Comparison of ENCODE assay signal across 8 mouse cellular contexts in genomic region chr17:27825539-27825938, GRCm38 (mm10). TPM values are rescaled to one million over a fixed set of nuclear protein-coding genes. Genes with fewer than 3 reads are reported as not detected.
A peak's percentile ranks its signal among the peaks of the same experiment; 100 is the strongest.
DNase-seq lines count a peak whose midpoint lies in the region; ATAC-seq and TF ChIP-seq lines count a peak whose summit lies in the region.

No protein-coding gene starts in this region.

- DNase-seq in midbrain, embryonic 10.5 days (ENCODE audit: low spot score), result no peak
- DNase-seq in midbrain, postnatal 0 days (ENCODE audit: low spot score), result no peak
- DNase-seq in hindbrain, embryonic 14.5 days (ENCODE audit: low spot score), result no peak
- no peak for DNase-seq in layer of hippocampus, adult 11-12 months (ENCODE audit: low spot score)
- no peak for DNase-seq in embryo, embryonic 11 days

- H3K36me3 ChIP-seq in forebrain, embryonic 13.5 days (ENCODE audit: poor library complexity, severe bottlenecking), result no peaks in the 10 kb centered on the region
- H3K36me3 ChIP-seq in forebrain, embryonic 16.5 days (ENCODE audit: control insufficient read depth, insufficient read depth), result no peaks in the 10 kb centered on the region
- no peaks in the 10 kb centered on the region for H3K36me3 ChIP-seq in midbrain, embryonic 10.5 days
- no peaks in the 10 kb centered on the region for H3K36me3 ChIP-seq in midbrain, postnatal 0 days (ENCODE audit: insufficient read depth, low read length)
- no peaks in the 10 kb centered on the region for H3K36me3 ChIP-seq in hindbrain, embryonic 14.5 days (replicated peaks; ENCODE audit: control insufficient read depth, insufficient read depth)
- H3K36me3 ChIP-seq in neural tube, embryonic 13.5 days, result no peaks in the 10 kb centered on the region

- peaks cover 17% of the 10 kb centered on the region for H3K4me1 ChIP-seq in forebrain, embryonic 13.5 days
- H3K4me1 ChIP-seq in forebrain, embryonic 16.5 days (replicated peaks; ENCODE audit: control insufficient read depth, insufficient read depth, low read length), result peaks cover 8% of the 10 kb centered on the region
- peaks cover 33% of the 10 kb centered on the region for H3K4me1 ChIP-seq in midbrain, embryonic 10.5 days
- H3K4me1 ChIP-seq in midbrain, postnatal 0 days (ENCODE audit: insufficient read depth, low read length), result peaks cover 3% of the 10 kb centered on the region
- peaks cover 5% of the 10 kb centered on the region; the same call in 1 of the 2 replicates for H3K4me1 ChIP-seq in hindbrain, embryonic 14.5 days (replicated peaks; ENCODE audit: control insufficient read depth, insufficient read depth, low read length)
- H3K4me1 ChIP-seq in neural tube, embryonic 13.5 days (replicated peaks), result peaks cover 21% of the 10 kb centered on the region

- ATAC-seq in forebrain, embryonic 13.5 days, result no peak
- no peak for ATAC-seq in forebrain, embryonic 16.5 days
- no peak for ATAC-seq in midbrain, postnatal 0 days (ENCODE audit: low FRiP score)
- no peak for ATAC-seq in hindbrain, embryonic 14.5 days (ENCODE audit: low FRiP score)
- ATAC-seq in neural tube, embryonic 13.5 days (ENCODE audit: low read depth), result no peak

- H3K27ac ChIP-seq in forebrain, embryonic 13.5 days, result no peak overlapping the region
- H3K27ac ChIP-seq in forebrain, embryonic 16.5 days (ENCODE audit: low read length), result no peak overlapping the region
- H3K27ac ChIP-seq in midbrain, embryonic 10.5 days (replicated peaks), result no peak overlapping the region
- no peak overlapping the region for H3K27ac ChIP-seq in midbrain, postnatal 0 days (ENCODE audit: low read depth, low read length)
- no peak overlapping the region for H3K27ac ChIP-seq in hindbrain, embryonic 14.5 days
- H3K27ac ChIP-seq in neural tube, embryonic 13.5 days (replicated peaks), result 0 out of 2 replicates have a peak overlapping the region, but pooled peaks have one; percentile 29

- no peak for TF ChIP-seq CTCF in midbrain, postnatal 0 days (IDR thresholded peaks at IDR 0.05)

- WGBS in forebrain, embryonic 13.5 days, result 37% methylated on average over 3 of the region's 3 CpGs
- WGBS in forebrain, embryonic 16.5 days, result 41% methylated on average over 3 of the region's 3 CpGs
- 32% methylated on average over 3 of the region's 3 CpGs for WGBS in midbrain, embryonic 10.5 days
- 32% methylated on average over 3 of the region's 3 CpGs for WGBS in midbrain, postnatal 0 days
- WGBS in hindbrain, embryonic 14.5 days, result 34% methylated on average over 3 of the region's 3 CpGs
- 46% methylated on average over 3 of the region's 3 CpGs for WGBS in neural tube, embryonic 13.5 days

- peaks cover 17% of the 10 kb centered on the region; the same call in 1 of the 2 replicates for H3K27me3 ChIP-seq in forebrain, embryonic 13.5 days
- H3K27me3 ChIP-seq in forebrain, embryonic 16.5 days (replicated peaks; ENCODE audit: control insufficient read depth, insufficient read depth, low read length), result peaks cover 3% of the 10 kb centered on the region; the same call in 1 of the 2 replicates
- H3K27me3 ChIP-seq in midbrain, embryonic 10.5 days (ENCODE audit: low read depth, poor library complexity, severe bottlenecking), result no peaks in the 10 kb centered on the region; the same call in 1 of the 2 replicates
- no peaks in the 10 kb centered on the region for H3K27me3 ChIP-seq in midbrain, postnatal 0 days (ENCODE audit: insufficient read depth, low read length)
- H3K27me3 ChIP-seq in hindbrain, embryonic 14.5 days (ENCODE audit: control insufficient read depth, insufficient read depth, low read length), result no peaks in the 10 kb centered on the region
- H3K27me3 ChIP-seq in neural tube, embryonic 13.5 days, result no peaks in the 10 kb centered on the region

- H3K9me3 ChIP-seq in forebrain, embryonic 13.5 days (replicated peaks), result no peaks in the 10 kb centered on the region
- no peaks in the 10 kb centered on the region for H3K9me3 ChIP-seq in forebrain, embryonic 16.5 days (ENCODE audit: control insufficient read depth, low read length)
- H3K9me3 ChIP-seq in midbrain, embryonic 10.5 days (replicated peaks), result no peaks in the 10 kb centered on the region
- H3K9me3 ChIP-seq in midbrain, postnatal 0 days (ENCODE audit: low read length), result no peaks in the 10 kb centered on the region
- H3K9me3 ChIP-seq in hindbrain, embryonic 14.5 days (ENCODE audit: control insufficient read depth, low read length), result no peaks in the 10 kb centered on the region
- no peaks in the 10 kb centered on the region for H3K9me3 ChIP-seq in neural tube, embryonic 13.5 days

- H3K4me2 ChIP-seq in forebrain, embryonic 13.5 days, result 0 out of 2 replicates have a peak overlapping the region, but pooled peaks have one; percentile 51
- no peak overlapping the region for H3K4me2 ChIP-seq in forebrain, embryonic 16.5 days (ENCODE audit: low read length)
- H3K4me2 ChIP-seq in midbrain, postnatal 0 days (ENCODE audit: low read depth, low read length, poor library complexity, severe bottlenecking), result no peak overlapping the region
- H3K4me2 ChIP-seq in hindbrain, embryonic 14.5 days (replicated peaks), result 0 out of 2 replicates have a peak overlapping the region, but pooled peaks have one; percentile 49
- H3K4me2 ChIP-seq in neural tube, embryonic 13.5 days, result peak overlapping the region; percentile 53

- no peak overlapping the region for H3K9ac ChIP-seq in forebrain, embryonic 13.5 days
- H3K9ac ChIP-seq in forebrain, embryonic 16.5 days (replicated peaks; ENCODE audit: low read depth, low read length), result no peak overlapping the region
- no peak overlapping the region for H3K9ac ChIP-seq in midbrain, postnatal 0 days (replicated peaks; ENCODE audit: low read length, poor library complexity, severe bottlenecking)
- H3K9ac ChIP-seq in hindbrain, embryonic 14.5 days, result no peak overlapping the region
- no peak overlapping the region for H3K9ac ChIP-seq in neural tube, embryonic 13.5 days

- H3K4me3 ChIP-seq in forebrain, embryonic 13.5 days, result no peak overlapping the region
- no peak overlapping the region for H3K4me3 ChIP-seq in forebrain, embryonic 16.5 days (replicated peaks; ENCODE audit: low read length)
- H3K4me3 ChIP-seq in midbrain, embryonic 10.5 days, result 0 out of 2 replicates have a peak overlapping the region, but pooled peaks have one; percentile 52
- H3K4me3 ChIP-seq in midbrain, postnatal 0 days (ENCODE audit: low read depth, low read length), result no peak overlapping the region
- no peak overlapping the region for H3K4me3 ChIP-seq in hindbrain, embryonic 14.5 days (replicated peaks; ENCODE audit: low read length)
- no peak overlapping the region for H3K4me3 ChIP-seq in neural tube, embryonic 13.5 days

RNA-seq across cellular contexts. Expression of gene D17Wsu92e, which starts 5.1 kb away (rescaled TPM):
- polyA plus RNA-seq in forebrain, embryonic 13.5 days (2015; fragmentation: Nextera tagmentation; extraction: Ambion mirVana), result 9.1 and 11.3 TPM in 2 replicates
- polyA plus RNA-seq in forebrain, embryonic 16.5 days (2015; fragmentation: Nextera tagmentation; extraction: Ambion mirVana), result 11.9 and 12.4 TPM in 2 replicates
- 11.1 and 12.1 TPM in 2 replicates for polyA plus RNA-seq in midbrain, embryonic 10.5 days (2016; fragmentation: Nextera tagmentation; extraction: Ambion mirVana)
- 72.8 and 73.8 TPM in 2 replicates for total RNA-seq in midbrain, postnatal 0 days (2014; rRNA removed)
- 8.3 and 8.7 TPM in 2 replicates for polyA plus RNA-seq in midbrain, postnatal 0 days (2015; fragmentation: Nextera tagmentation; extraction: Ambion mirVana)
- 11.1 and 12.2 TPM in 2 replicates for polyA plus RNA-seq in hindbrain, embryonic 14.5 days (2014; fragmentation: Nextera tagmentation; extraction: Ambion mirVana)
- 9.2 and 10.0 TPM in 2 replicates for polyA plus RNA-seq in neural tube, embryonic 13.5 days (2015; fragmentation: Nextera tagmentation; extraction: Ambion mirVana)

RNA-seq across cellular contexts. Expression of gene Snrpc, which starts 12.4 kb away (rescaled TPM):
- polyA plus RNA-seq in forebrain, embryonic 13.5 days (2015; fragmentation: Nextera tagmentation; extraction: Ambion mirVana), result 381 and 396 TPM in 2 replicates
- polyA plus RNA-seq in forebrain, embryonic 16.5 days (2015; fragmentation: Nextera tagmentation; extraction: Ambion mirVana), result 255 and 264 TPM in 2 replicates
- 403 and 447 TPM in 2 replicates for polyA plus RNA-seq in midbrain, embryonic 10.5 days (2016; fragmentation: Nextera tagmentation; extraction: Ambion mirVana)
- 112 and 140 TPM in 2 replicates for total RNA-seq in midbrain, postnatal 0 days (2014; rRNA removed)
- 210 and 216 TPM in 2 replicates for polyA plus RNA-seq in midbrain, postnatal 0 days (2015; fragmentation: Nextera tagmentation; extraction: Ambion mirVana)
- polyA plus RNA-seq in hindbrain, embryonic 14.5 days (2014; fragmentation: Nextera tagmentation; extraction: Ambion mirVana), result 202 and 223 TPM in 2 replicates
- 257 and 271 TPM in 2 replicates for polyA plus RNA-seq in neural tube, embryonic 13.5 days (2015; fragmentation: Nextera tagmentation; extraction: Ambion mirVana)

RNA-seq across cellular contexts. Expression of gene Uhrf1bp1, which starts 30.7 kb away (rescaled TPM):
- polyA plus RNA-seq in forebrain, embryonic 13.5 days (2015; fragmentation: Nextera tagmentation; extraction: Ambion mirVana), result 4.7 and 5.5 TPM in 2 replicates
- polyA plus RNA-seq in forebrain, embryonic 16.5 days (2015; fragmentation: Nextera tagmentation; extraction: Ambion mirVana), result 6.6 and 6.8 TPM in 2 replicates
- 6.3 and 6.6 TPM in 2 replicates for polyA plus RNA-seq in midbrain, embryonic 10.5 days (2016; fragmentation: Nextera tagmentation; extraction: Ambion mirVana)
- 18.0 and 19.9 TPM in 2 replicates for total RNA-seq in midbrain, postnatal 0 days (2014; rRNA removed)
- polyA plus RNA-seq in midbrain, postnatal 0 days (2015; fragmentation: Nextera tagmentation; extraction: Ambion mirVana), result 3.9 and 4.5 TPM in 2 replicates
- 8.2 and 8.9 TPM in 2 replicates for polyA plus RNA-seq in hindbrain, embryonic 14.5 days (2014; fragmentation: Nextera tagmentation; extraction: Ambion mirVana)
- polyA plus RNA-seq in neural tube, embryonic 13.5 days (2015; fragmentation: Nextera tagmentation; extraction: Ambion mirVana), result 5.1 and 6.0 TPM in 2 replicates

Comparison
In these comparisons a context has a peak if more than half of its experiments do, and no peak if none do; other contexts are left out.
1. H3K4me2 ChIP-seq: peak in forebrain, embryonic 13.5 days (single experiment), hindbrain, embryonic 14.5 days (single experiment) and neural tube, embryonic 13.5 days (single experiment); none in forebrain, embryonic 16.5 days (single experiment) and midbrain, postnatal 0 days (single experiment).